Mouse (Mus musculus): ENCODE results near the gene Gse1. TPM values are rescaled to one million over a fixed set of nuclear protein-coding genes. Genes with fewer than 3 reads are reported as not detected.

The Gse1 gene
- polyA plus RNA-seq, 1 experiment from 2014 or later: 25.3 TPM

- DNase-seq (ENCODE audit: low spot score): no peak
- no peak overlapping the region for H3K4me2 ChIP-seq
- H3K27me3 ChIP-seq (replicated peaks; ENCODE audit: control insufficient read depth, insufficient read depth, low read length): no peaks in the 10 kb centered on the region
- H3K4me3 ChIP-seq (ENCODE audit: low read depth, low read length): no peak overlapping the region
- no peak for ATAC-seq (replicated peaks; ENCODE audit: low FRiP score)
- H3K9me3 ChIP-seq (ENCODE audit: control insufficient read depth, low read length): no peaks in the 10 kb centered on the region
- peaks cover 16% of the 10 kb centered on the region for H3K4me1 ChIP-seq (replicated peaks; ENCODE audit: control insufficient read depth, insufficient read depth, low read length)
- H3K9ac ChIP-seq (ENCODE audit: low read depth, low read length): no peak overlapping the region
- peaks cover 81% of the 10 kb centered on the region for H3K36me3 ChIP-seq (ENCODE audit: control insufficient read depth, insufficient read depth, low read length)
- WGBS: 79% methylated on average over 21 of the region's 21 CpGs
- H3K27ac ChIP-seq (ENCODE audit: low read depth, low read length): no peak overlapping the region
These were observed 344.3 kb downstream of the Gse1 start for GRCm38 (mm10) chr8:120572534-120572933.

DNA sequence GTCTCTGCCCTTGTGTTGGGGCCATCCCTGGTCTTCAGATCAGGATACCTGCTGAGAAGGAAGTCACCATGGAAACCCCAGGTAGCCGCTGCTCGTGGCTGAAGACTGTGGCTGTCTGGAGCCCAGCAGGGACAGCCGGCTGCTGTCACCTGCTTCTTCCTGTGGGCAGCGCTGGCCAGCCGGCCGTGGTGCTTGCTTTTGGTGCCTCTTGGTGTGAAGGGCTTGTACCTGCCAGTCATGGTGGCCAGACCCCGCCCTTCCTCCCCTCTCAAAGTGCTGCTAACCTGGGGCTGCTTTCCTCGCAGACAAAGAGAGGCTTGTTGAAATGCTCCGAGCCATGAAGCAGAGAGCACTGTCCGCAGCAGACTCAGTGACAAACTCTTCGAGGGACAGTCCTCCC is 345.6 kb downstream of the Gse1 start:
- peaks cover 85% of the 10 kb centered on the region for H3K36me3 ChIP-seq (ENCODE audit: control insufficient read depth, insufficient read depth, low read length)
- no peak overlapping the region for H3K4me2 ChIP-seq
- H3K27me3 ChIP-seq (replicated peaks; ENCODE audit: control insufficient read depth, insufficient read depth, low read length): no peaks in the 10 kb centered on the region
- H3K9ac ChIP-seq (ENCODE audit: low read depth, low read length): no peak overlapping the region
- no peak for DNase-seq (ENCODE audit: low spot score)
- no peak for ATAC-seq (replicated peaks; ENCODE audit: low FRiP score)
- no peaks in the 10 kb centered on the region for H3K9me3 ChIP-seq (ENCODE audit: control insufficient read depth, low read length)
- no peak overlapping the region for H3K4me3 ChIP-seq (ENCODE audit: low read depth, low read length)
- 89% methylated on average over 11 of the region's 11 CpGs for WGBS
- no peak overlapping the region for H3K27ac ChIP-seq (ENCODE audit: low read depth, low read length)
- peaks cover 16% of the 10 kb centered on the region for H3K4me1 ChIP-seq (replicated peaks; ENCODE audit: control insufficient read depth, insufficient read depth, low read length)

DNA sequence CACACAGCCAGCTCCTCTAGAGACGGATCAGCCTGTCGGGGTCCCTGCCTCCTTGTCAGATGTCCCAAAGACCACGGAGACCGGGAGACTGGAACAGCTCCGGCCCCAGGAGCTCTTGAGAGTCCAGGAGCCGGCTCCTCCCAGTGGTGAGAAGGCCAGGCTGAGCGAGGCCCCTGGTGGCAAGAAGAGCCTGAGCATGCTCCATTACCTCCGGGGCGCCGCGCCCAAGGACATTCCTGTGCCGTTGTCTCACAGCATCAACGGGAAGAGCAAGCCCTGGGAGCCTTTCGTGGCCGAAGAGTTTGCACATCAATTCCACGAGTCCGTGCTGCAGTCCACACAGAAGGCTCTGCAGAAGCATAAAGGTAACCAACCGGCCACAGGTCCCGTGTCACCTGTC is 346.7 kb downstream of the Gse1 start:
- Histone ChIP-seq H3K4me2 (no peak overlapping the region), H3K4me3 (ENCODE audit: low read depth, low read length) (no peak overlapping the region), H3K27me3 (replicated peaks; ENCODE audit: control insufficient read depth, insufficient read depth, low read length) (no peaks in the 10 kb centered on the region), H3K27ac (ENCODE audit: low read depth, low read length) (no peak overlapping the region), H3K4me1 (replicated peaks; ENCODE audit: control insufficient read depth, insufficient read depth, low read length) (peaks cover 16% of the 10 kb centered on the region), H3K9ac (ENCODE audit: low read depth, low read length) (no peak overlapping the region), H3K36me3 (ENCODE audit: control insufficient read depth, insufficient read depth, low read length) (peaks cover 90% of the 10 kb centered on the region), H3K9me3 (ENCODE audit: control insufficient read depth, low read length) (no peaks in the 10 kb centered on the region)
- 78% methylated on average over 19 of the region's 19 CpGs for WGBS
- DNase-seq (ENCODE audit: low spot score) (no peak), ATAC-seq (replicated peaks; ENCODE audit: low FRiP score) (no peak)

DNA sequence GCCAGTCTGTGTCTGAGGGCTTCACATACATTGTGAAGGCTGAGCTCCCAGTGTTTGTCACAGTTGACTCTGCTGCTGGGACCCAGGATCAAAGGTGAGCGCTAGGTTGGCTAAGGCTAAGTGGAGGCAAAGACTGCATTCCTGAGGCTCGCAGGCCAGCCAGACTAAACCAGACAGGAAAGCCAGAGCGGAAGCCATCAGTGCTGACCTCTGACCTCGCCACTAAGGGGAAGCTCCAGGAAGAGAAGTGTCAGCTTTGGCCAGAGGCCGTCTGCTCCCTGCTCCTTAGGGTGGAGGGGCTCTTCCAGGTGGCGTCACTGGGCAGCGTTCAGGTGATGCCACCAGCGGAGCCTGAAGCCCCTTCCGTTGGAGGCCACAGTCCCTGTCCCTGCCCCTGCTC is 347.5 kb downstream of the Gse1 start:
- Histone ChIP-seq H3K27me3 (replicated peaks; ENCODE audit: control insufficient read depth, insufficient read depth, low read length) (no peaks in the 10 kb centered on the region), H3K36me3 (ENCODE audit: control insufficient read depth, insufficient read depth, low read length) (peaks cover 93% of the 10 kb centered on the region), H3K4me1 (replicated peaks; ENCODE audit: control insufficient read depth, insufficient read depth, low read length) (peaks cover 13% of the 10 kb centered on the region), H3K9ac (ENCODE audit: low read depth, low read length) (no peak overlapping the region), H3K9me3 (ENCODE audit: control insufficient read depth, low read length) (no peaks in the 10 kb centered on the region), H3K4me2 (no peak overlapping the region), H3K4me3 (ENCODE audit: low read depth, low read length) (no peak overlapping the region), H3K27ac (ENCODE audit: low read depth, low read length) (no peak overlapping the region)
- 74% methylated on average over 9 of the region's 9 CpGs for whole genome bisulfite sequencing
- no peak for ATAC-seq (replicated peaks; ENCODE audit: low FRiP score)
- no peak for DNase-seq (ENCODE audit: low spot score)

- peaks cover 13% of the 10 kb centered on the region for H3K4me1 ChIP-seq (replicated peaks; ENCODE audit: control insufficient read depth, insufficient read depth, low read length)
- peaks cover 85% of the 10 kb centered on the region for H3K36me3 ChIP-seq (ENCODE audit: control insufficient read depth, insufficient read depth, low read length)
- no peak overlapping the region for H3K4me3 ChIP-seq (ENCODE audit: low read depth, low read length)
- H3K4me2 ChIP-seq: no peak overlapping the region
- 93% methylated on average over 17 of the region's 17 CpGs for WGBS
- no peak overlapping the region for H3K27ac ChIP-seq (ENCODE audit: low read depth, low read length)
- H3K27me3 ChIP-seq (replicated peaks; ENCODE audit: control insufficient read depth, insufficient read depth, low read length): no peaks in the 10 kb centered on the region
- no peaks in the 10 kb centered on the region for H3K9me3 ChIP-seq (ENCODE audit: control insufficient read depth, low read length)
- H3K9ac ChIP-seq (ENCODE audit: low read depth, low read length): no peak overlapping the region
- DNase-seq (ENCODE audit: low spot score) (no peak), ATAC-seq (replicated peaks; ENCODE audit: low FRiP score) (no peak)
These were observed 349.6 kb downstream of the Gse1 start for GRCm38 (mm10) chr8:120577821-120578220.

- Histone ChIP-seq H3K27me3 (replicated peaks; ENCODE audit: control insufficient read depth, insufficient read depth, low read length) (no peaks in the 10 kb centered on the region), H3K9ac (ENCODE audit: low read depth, low read length) (no peak overlapping the region), H3K27ac (ENCODE audit: low read depth, low read length) (no peak overlapping the region), H3K36me3 (ENCODE audit: control insufficient read depth, insufficient read depth, low read length) (peaks cover 71% of the 10 kb centered on the region), H3K4me3 (ENCODE audit: low read depth, low read length) (no peak overlapping the region), H3K9me3 (ENCODE audit: control insufficient read depth, low read length) (no peaks in the 10 kb centered on the region), H3K4me1 (replicated peaks; ENCODE audit: control insufficient read depth, insufficient read depth, low read length) (peaks cover 11% of the 10 kb centered on the region), H3K4me2 (no peak overlapping the region)
- no peak for DNase-seq (ENCODE audit: low spot score)
- 86% methylated on average over 8 of the region's 8 CpGs for WGBS
- no peak for ATAC-seq (replicated peaks; ENCODE audit: low FRiP score)
These were observed 352.2 kb downstream of the Gse1 start for GRCm38 (mm10) chr8:120580336-120581000.

DNA sequence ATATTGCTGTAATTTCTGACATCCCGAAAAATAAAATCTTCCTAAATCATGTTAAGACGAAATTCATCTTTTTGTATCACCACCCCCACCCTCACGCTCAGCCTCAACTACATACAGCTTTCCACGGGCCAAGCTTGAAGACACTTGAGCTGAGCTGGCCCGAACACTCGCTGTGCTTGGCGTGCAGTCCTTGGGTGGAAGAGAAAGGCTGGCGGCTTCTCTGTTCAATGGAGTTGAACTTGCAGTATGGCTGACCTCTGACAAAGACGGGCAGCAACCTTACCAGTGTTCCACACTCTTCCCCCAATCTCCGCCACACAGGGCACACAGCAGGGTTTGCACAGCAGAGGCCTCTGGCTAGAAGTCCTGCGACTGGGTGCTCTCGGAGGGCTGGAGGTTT is 353.1 kb downstream of the Gse1 start:
- no peak overlapping the region for H3K4me3 ChIP-seq (ENCODE audit: low read depth, low read length)
- H3K36me3 ChIP-seq (ENCODE audit: control insufficient read depth, insufficient read depth, low read length): peaks cover 68% of the 10 kb centered on the region
- no peak overlapping the region; the same call in 1 of the 2 replicates for H3K9ac ChIP-seq (ENCODE audit: low read depth, low read length)
- 0 out of 2 replicates have a peak, but pooled peaks cover 3% of the 10 kb centered on the region for H3K4me1 ChIP-seq (replicated peaks; ENCODE audit: control insufficient read depth, insufficient read depth, low read length)
- DNase-seq (ENCODE audit: low spot score): no peak
- 88% methylated on average over 12 of the region's 12 CpGs for WGBS
- ATAC-seq (replicated peaks; ENCODE audit: low FRiP score): no peak
- no peak overlapping the region for H3K4me2 ChIP-seq
- H3K27ac ChIP-seq (ENCODE audit: low read depth, low read length): 0 out of 2 replicates have a peak overlapping the region, but pooled peaks have one; percentile 29
- no peaks in the 10 kb centered on the region for H3K9me3 ChIP-seq (ENCODE audit: control insufficient read depth, low read length)
- no peaks in the 10 kb centered on the region for H3K27me3 ChIP-seq (replicated peaks; ENCODE audit: control insufficient read depth, insufficient read depth, low read length)

- no peaks in the 10 kb centered on the region for H3K27me3 ChIP-seq (replicated peaks; ENCODE audit: control insufficient read depth, insufficient read depth, low read length)
- H3K4me2 ChIP-seq: no peak overlapping the region
- H3K4me1 ChIP-seq (replicated peaks; ENCODE audit: control insufficient read depth, insufficient read depth, low read length): peaks cover 5% of the 10 kb centered on the region; the same call in 1 of the 2 replicates
- 0 out of 2 replicates have a peak overlapping the region, but pooled peaks have one; percentile 29 for H3K27ac ChIP-seq (ENCODE audit: low read depth, low read length)
- H3K9me3 ChIP-seq (ENCODE audit: control insufficient read depth, low read length): no peaks in the 10 kb centered on the region
- no peak for ATAC-seq (replicated peaks; ENCODE audit: low FRiP score)
- H3K4me3 ChIP-seq (ENCODE audit: low read depth, low read length): no peak overlapping the region
- H3K9ac ChIP-seq (ENCODE audit: low read depth, low read length): no peak overlapping the region; the same call in 1 of the 2 replicates
- WGBS: 88% methylated on average over 8 of the region's 8 CpGs
- peaks cover 64% of the 10 kb centered on the region for H3K36me3 ChIP-seq (ENCODE audit: control insufficient read depth, insufficient read depth, low read length)
- no peak for DNase-seq (ENCODE audit: low spot score)
These were observed 353.6 kb downstream of the Gse1 start for GRCm38 (mm10) chr8:120581811-120582210.

- no peak overlapping the region for H3K4me2 ChIP-seq
- H3K27ac ChIP-seq (ENCODE audit: low read depth, low read length): no peak overlapping the region
- WGBS: 94% methylated on average over 10 of the region's 10 CpGs
- H3K27me3 ChIP-seq (replicated peaks; ENCODE audit: control insufficient read depth, insufficient read depth, low read length): no peaks in the 10 kb centered on the region
- ATAC-seq (replicated peaks; ENCODE audit: low FRiP score) (no peak), DNase-seq (ENCODE audit: low spot score) (no peak)
- H3K9ac ChIP-seq (ENCODE audit: low read depth, low read length): no peak overlapping the region
- H3K4me3 ChIP-seq (ENCODE audit: low read depth, low read length): no peak overlapping the region
- peaks cover 22% of the 10 kb centered on the region for H3K4me1 ChIP-seq (replicated peaks; ENCODE audit: control insufficient read depth, insufficient read depth, low read length)
- peaks cover 37% of the 10 kb centered on the region for H3K36me3 ChIP-seq (ENCODE audit: control insufficient read depth, insufficient read depth, low read length)
- no peaks in the 10 kb centered on the region for H3K9me3 ChIP-seq (ENCODE audit: control insufficient read depth, low read length)
These were observed 357.3 kb downstream of the Gse1 start for GRCm38 (mm10) chr8:120585521-120585920.

Data from liver, embryonic 11.5 days (tissue).